Mouse (Mus musculus) neural tube, embryonic 14.5 days (tissue): ENCODE results near the gene Bnipl. TPM values are rescaled to one million over a fixed set of nuclear protein-coding genes. Genes with fewer than 3 reads are reported as not detected.

Experiments used
- polyA plus RNA-seq: library from polyadenylated mRNA; unstranded; fragments of >200 nt; fragmentation: Nextera tagmentation; extraction: Ambion mirVana; gene quantifications from 2 replicates; pipeline ENCODE4 v1.2.1, GENCODE M21; 2014

Bnipl gene
- polyA plus RNA-seq, 1 experiment from 2014 or later, result 0.28 TPM

Other genes with a start within 250 kb of the Bnipl start
- 15.4 and 17.2 TPM in 2 replicates for gene Zfp687, start 235.7 kb downstream of the Bnipl start, polyA plus RNA-seq
- 252 and 260 TPM in 2 replicates for gene Psmd4, start 208.6 kb downstream of the Bnipl start, polyA plus RNA-seq
- gene Pip5k1a, start 144.3 kb downstream of the Bnipl start, polyA plus RNA-seq, result 11.5 and 12.2 TPM in 2 replicates
- 157 and 160 TPM in 2 replicates for gene Vps72, start 140.2 kb downstream of the Bnipl start, polyA plus RNA-seq
- 0.72 and 0.98 TPM in 2 replicates for gene Tmod4, start 126.7 kb downstream of the Bnipl start, polyA plus RNA-seq
- gene Scnm1, start 117.2 kb downstream of the Bnipl start, polyA plus RNA-seq, result 80.8 and 96.9 TPM in 2 replicates
- 36.8 and 37.3 TPM in 2 replicates for gene Lysmd1, start 117.1 kb downstream of the Bnipl start, polyA plus RNA-seq
- 2.1 and 4.1 TPM in 2 replicates for gene Tnfaip8l2, start 108.8 kb downstream of the Bnipl start, polyA plus RNA-seq
- 26.0 and 26.6 TPM in 2 replicates for gene Sema6c, start 90.7 kb downstream of the Bnipl start, polyA plus RNA-seq
- gene Gabpb2, start 33.3 kb downstream of the Bnipl start, polyA plus RNA-seq, result 3.4 and 4.7 TPM in 2 replicates
- 48.7 and 61.6 TPM in 2 replicates for gene Cdc42se1, start 22.5 kb downstream of the Bnipl start, polyA plus RNA-seq
- gene Mllt11, start 19.0 kb downstream of the Bnipl start, polyA plus RNA-seq, result 506 and 653 TPM in 2 replicates
- gene Gm128, start 9.6 kb downstream of the Bnipl start, polyA plus RNA-seq, result 0.23 and 0.31 TPM in 2 replicates
- gene Mindy1, start 30.2 kb upstream of the Bnipl start, polyA plus RNA-seq, result 37.2 and 47.3 TPM in 2 replicates
- 59.1 and 66.7 TPM in 2 replicates for gene Prune1, start 30.9 kb upstream of the Bnipl start, polyA plus RNA-seq
- gene Anxa9, start 56.0 kb upstream of the Bnipl start, polyA plus RNA-seq, result 0.18 and 0.28 TPM in 2 replicates
- gene Cers2, start 63.6 kb upstream of the Bnipl start, polyA plus RNA-seq, result 75.0 and 85.1 TPM in 2 replicates
- 50.4 and 54.3 TPM in 2 replicates for gene Setdb1, start 106.0 kb upstream of the Bnipl start, polyA plus RNA-seq
- not detected in 2 replicates for gene 4930558C23Rik, start 151.6 kb upstream of the Bnipl start, polyA plus RNA-seq
- 12.5 and 18.6 TPM in 2 replicates for gene Arnt, start 183.2 kb upstream of the Bnipl start, polyA plus RNA-seq
- gene Ctsk, start 248.1 kb upstream of the Bnipl start, polyA plus RNA-seq, result 2.4 and 17.0 TPM in 2 replicates